Mouse (Mus musculus): ENCODE results near the gene Slc35b3.

Slc35b3 gene

GRCm38 (mm10) chr13:38936860-38937471 is 23.7 kb downstream of the Slc35b3 start:
- no peak for DNase-seq

- no peak for DNase-seq
Measured at GRCm38 (mm10) chr13:38935856-38936446, 24.7 kb downstream of the Slc35b3 start.

- DNase-seq: no peak
Measured at GRCm38 (mm10) chr13:38929843-38930578, 30.7 kb downstream of the Slc35b3 start.

- DNase-seq: no peak
Measured at GRCm38 (mm10) chr13:38922676-38923075, 38.0 kb downstream of the Slc35b3 start.

GRCm38 (mm10) chr13:38921306-38921705 is 39.4 kb downstream of the Slc35b3 start:
- DNase-seq: no peak

- no peak for DNase-seq
Measured at GRCm38 (mm10) chr13:38918188-38918885, 42.3 kb downstream of the Slc35b3 start.

GRCm38 (mm10) chr13:38917556-38917955 is 43.1 kb downstream of the Slc35b3 start:
- DNase-seq: no peak

GRCm38 (mm10) chr13:38914771-38915170 is 45.9 kb downstream of the Slc35b3 start:
- DNase-seq: no peak

GRCm38 (mm10) chr13:38892364-38892763 is 68.3 kb downstream of the Slc35b3 start:
- no peak for DNase-seq
